Mouse (Mus musculus) lung, postnatal 25 days (tissue): ENCODE measurements around the gene Iqsec1.
A peak's percentile ranks its signal among the peaks of the same experiment; 100 is the strongest.

Source experiments
- DNase-seq: peaks from one replicate; pipeline ENCODE4 v3.0.0; 2022; ENCODE audit warnings: low spot score

The Iqsec1 gene

DNA sequence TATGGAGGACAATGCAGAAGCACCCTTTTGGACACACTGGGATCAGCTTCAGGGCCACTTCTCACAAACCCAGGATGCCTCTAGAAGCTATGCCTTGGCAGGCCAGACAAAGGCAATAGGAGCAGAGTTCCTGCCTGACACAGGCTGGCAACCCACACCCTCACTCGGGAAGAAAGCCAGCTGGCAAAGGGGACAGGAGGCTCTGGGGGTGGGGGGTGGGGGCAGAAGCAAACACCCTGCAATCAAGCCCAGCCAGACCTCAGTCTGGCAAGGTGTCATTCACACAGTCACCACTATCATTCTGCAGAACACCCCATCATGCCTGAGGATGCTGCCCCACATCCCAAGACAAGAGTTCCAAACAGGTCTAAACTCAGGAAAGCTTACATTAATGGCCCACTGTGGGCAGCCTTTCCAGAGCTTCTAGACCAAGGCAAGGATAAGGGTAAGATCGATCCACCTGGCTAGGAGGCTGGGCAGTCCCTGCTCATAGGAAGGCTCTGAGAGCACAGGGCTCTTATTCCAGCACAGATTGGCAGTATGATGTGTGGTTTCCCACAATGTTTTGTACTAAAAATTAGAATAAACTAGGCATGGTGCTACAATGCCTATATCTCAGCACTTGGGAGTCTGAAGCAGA is 283.7 kb downstream of the Iqsec1 start:
- DNase-seq, result peak; percentile 65

GRCm38 (mm10) chr6:90703782-90704181 is 284.7 kb downstream of the Iqsec1 start:
- peak; percentile 76 for DNase-seq

- no peak for DNase-seq
Measured at GRCm38 (mm10) chr6:90702837-90703735, 285.4 kb downstream of the Iqsec1 start.

DNA sequence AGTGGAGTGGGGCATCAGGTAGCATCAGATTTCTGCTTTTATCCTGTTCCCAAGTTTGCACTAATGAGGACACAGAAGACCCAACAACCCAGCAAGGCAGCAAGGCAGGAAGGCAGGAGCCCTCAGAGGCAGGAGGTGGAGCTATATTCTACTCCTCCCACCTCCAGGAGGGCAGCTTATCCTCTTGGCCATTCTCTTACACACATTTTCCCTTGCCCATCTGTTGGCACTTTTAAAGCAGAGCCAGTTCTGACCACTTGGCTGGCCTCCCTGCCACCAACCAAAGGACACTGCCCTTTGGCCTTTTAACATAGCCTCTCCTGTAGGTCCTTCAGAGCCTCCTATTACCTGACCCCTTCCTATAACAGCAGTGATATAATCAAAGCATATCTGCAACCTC is 286.3 kb downstream of the Iqsec1 start:
- DNase-seq, result no peak

DNA sequence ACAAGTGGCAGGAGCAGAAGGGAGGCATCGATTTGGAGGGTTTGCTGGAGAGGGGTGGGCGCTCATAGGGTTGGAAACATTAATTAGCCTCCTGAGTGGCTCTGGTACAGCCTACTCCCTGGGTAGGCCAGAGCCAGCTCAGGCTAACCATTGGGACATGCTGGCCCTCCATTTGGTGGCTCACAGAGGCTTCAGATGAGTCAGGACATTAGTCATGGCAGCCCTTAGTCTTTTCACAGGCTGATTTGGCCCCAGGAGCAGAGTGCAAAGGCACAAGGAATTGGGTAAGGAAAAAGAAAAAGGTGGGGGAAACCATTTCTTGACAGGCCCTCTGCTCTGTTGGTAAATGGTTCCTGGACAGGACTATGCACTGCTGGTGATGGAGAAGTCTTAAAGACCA is 287.1 kb downstream of the Iqsec1 start:
- DNase-seq, result no peak

DNA sequence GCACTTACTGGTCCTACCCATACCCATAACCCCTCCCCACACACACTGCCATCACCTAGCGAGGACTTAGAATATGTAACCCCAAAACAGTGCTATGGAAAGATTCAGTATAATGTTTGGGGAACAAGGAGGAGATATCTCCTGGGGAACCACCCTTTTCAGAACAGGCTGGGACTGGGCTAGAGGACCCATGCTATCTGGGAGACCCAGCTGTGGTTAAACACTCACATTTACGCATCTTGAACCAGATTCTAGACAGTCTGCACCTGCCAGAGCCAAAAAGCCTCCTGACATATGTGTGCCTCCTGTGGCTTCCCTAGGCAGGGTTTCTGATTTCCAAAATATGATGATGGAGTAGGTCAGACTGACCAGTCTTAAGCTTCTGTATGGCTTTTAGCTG is 287.7 kb downstream of the Iqsec1 start:
- no peak for DNase-seq

DNA sequence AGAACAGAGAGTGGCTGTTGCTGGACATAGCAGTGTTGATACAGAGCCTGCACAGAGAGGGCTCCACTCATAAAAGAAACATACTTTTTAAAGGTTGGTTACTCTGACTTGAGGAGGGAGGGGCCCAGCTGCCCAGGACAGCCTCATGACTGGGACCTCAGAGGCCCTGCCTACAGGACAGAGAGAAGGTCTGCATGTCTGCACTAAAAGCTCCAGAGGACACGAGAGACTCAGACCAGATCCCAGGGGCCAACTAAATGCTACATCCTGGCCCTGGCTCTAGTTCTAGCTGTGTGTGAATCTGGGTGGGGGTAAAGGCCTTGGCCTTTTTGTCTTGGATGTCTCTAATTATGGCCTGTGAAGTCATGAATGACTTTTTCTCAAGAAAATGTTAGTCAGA is 288.4 kb downstream of the Iqsec1 start:
- DNase-seq, result no peak

DNA sequence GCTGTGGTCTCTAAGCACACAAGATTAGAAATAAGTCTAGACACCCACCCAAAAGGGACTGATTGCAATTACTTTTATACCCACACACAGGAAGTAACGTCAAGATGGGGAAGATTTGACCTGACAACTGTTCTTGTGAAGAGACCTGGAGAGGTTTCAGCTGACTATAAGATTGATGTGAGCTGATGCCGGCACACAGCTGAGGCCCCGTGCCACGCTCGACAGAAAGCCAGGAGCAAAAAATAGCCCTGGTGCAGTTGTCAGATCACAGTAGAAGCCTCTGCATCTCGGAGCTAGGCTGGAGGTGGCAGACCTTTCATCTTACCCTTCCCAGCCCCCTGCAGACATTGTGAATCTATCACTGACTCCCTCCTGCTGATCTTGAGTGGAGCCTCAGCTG is 289.6 kb downstream of the Iqsec1 start:
- no peak for DNase-seq

DNA sequence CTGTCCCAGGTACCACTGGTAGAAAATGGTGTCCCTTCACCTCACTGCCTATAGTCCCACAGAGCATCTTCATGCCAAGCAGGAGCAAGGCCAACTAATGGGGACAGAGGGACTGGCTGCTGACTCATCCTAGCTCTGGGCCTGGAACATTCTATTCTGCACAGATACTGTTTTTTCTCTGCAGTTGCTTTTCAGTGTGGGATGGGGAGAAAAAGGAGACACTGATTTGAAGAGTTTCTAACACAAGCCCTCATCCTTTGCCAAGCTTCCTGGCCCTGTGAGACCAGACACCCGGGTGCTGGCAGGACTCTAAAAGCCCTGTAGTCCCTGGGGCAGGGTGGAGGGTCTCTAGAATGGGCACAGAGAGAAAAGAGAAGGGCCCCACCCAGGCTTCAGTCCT is 292.7 kb downstream of the Iqsec1 start:
- no peak for DNase-seq

DNA sequence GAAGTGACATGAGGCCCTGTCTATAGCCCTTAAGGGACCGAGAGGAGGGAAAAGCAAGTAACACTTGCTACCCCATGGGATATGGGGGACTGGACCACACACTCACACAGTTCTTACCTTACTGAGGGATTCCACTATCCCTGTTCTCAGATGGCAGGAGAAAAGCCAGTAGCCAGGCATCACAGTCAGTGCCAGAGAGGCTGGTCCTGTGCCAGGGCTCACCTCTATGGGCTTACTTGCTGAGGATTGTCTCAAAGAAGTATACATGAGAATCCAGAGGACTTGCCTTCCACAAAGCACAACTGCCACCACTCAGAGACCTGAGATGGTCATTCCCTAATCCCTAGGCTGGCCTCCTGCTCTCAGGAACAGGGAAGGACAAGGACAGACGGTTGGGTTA is 296.1 kb downstream of the Iqsec1 start:
- no peak for DNase-seq

GRCm38 (mm10) chr6:90691935-90692334 is 296.6 kb downstream of the Iqsec1 start:
- no peak for DNase-seq

DNA sequence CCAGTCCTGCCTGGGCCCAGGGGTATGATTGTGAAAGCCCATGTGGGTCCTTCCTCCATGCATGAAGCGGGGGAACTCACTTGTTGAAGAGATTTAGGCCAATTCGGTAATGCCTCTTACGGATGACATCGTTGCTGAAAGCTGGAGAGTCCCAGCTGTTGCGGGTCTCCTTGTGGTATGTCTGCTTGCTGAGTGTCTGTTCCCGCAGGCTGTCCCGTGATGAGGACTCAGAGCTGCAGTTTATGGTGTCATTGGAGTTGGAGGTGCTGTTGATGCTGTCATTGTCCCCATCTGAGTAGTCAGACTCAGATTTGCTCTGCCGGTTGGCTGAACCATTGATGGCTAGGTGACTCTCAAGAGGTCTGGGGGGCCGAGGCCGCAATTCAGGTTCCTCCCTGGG is 299.0 kb downstream of the Iqsec1 start:
- no peak for DNase-seq

DNA sequence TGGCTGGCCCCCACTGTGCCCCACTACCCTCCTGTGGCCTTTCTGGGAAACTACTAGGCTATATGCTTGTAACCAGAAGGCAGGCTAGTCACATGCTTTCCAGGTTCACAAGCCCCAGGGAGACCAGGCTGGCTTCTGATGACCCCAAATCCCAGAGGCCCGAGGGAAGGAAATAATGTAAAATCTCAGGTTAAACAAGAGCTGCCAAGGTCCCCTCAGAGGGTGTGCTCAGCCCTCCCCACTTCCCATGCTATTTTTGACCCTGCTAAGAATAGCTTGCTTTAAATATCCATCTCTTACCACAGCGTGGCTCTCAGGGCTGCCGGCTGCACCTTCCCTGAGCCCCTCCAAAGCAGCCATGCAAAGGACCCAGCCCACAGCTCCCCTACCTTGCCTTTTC is 299.7 kb downstream of the Iqsec1 start:
- DNase-seq, result no peak

DNA sequence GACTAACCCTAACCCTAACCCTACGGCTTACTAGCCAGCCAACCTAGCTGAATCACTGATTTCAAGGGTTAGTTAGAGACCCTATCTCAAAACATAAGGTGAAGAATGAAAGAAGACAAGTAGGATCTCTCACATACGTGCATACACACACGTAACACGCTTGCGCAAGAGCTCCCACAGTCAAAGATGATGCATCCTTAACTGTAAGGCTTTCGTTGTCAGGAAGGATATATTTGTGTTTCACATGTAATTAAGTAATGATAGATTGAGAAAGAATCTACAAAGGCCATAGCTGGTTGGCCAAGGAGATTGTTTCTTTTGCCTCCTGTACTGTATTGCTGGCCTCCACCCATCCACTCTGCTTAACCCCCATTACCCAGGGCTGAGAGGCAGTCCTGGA is 300.5 kb downstream of the Iqsec1 start:
- no peak for DNase-seq

DNA sequence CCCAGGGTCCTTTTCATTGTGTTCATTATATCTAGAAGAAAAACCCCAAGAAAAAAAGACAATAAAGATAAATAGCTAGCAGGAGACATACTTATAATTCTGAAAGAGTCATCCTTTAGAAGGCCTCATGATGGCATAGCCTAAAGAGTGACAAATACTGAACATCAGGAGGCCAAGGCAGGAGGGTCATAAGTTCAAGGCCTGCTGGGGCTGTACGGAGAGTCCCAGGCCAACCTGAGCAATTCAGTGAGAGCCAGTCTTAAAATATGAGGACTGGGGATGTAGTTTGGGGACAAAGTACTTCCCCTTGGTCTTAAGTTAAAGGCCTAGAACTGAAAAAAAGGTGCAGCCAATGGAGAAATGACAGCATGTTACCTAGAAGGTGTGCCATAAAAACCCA is 301.7 kb downstream of the Iqsec1 start:
- DNase-seq, result no peak

DNA sequence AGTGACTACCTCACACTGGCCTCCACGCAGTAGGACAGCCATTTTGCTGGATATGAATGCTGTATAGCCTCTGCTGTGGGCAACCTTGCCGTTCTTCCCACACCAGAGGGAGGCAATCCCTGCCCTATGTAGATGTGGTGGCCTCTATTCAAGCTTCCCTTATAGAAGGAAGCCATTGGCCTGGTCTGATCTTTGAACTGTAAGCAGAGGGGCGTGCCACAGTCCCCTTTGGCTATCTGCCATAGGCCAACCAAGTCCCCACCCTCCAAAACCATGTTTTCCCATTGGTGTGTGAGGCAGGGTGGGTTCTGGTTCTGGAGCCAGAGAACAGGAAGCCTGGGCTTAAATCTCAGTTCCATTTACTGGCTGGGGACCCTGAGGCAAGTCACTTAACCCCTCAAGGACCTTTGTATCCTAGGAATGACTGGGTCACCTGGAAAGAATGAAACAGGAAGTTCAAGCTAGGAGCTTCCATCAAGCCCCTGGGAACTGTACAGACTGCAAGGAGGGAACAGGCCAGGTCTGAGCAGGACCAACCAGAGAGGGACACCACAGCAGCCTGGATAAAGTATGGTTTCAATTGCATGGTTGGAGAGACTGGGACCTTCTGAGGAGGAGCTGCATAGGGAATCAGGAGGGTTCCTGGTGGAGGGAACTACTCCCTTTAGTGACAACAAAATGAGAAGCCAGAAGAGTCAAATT is 304.5 kb downstream of the Iqsec1 start:
- no peak for DNase-seq

DNA sequence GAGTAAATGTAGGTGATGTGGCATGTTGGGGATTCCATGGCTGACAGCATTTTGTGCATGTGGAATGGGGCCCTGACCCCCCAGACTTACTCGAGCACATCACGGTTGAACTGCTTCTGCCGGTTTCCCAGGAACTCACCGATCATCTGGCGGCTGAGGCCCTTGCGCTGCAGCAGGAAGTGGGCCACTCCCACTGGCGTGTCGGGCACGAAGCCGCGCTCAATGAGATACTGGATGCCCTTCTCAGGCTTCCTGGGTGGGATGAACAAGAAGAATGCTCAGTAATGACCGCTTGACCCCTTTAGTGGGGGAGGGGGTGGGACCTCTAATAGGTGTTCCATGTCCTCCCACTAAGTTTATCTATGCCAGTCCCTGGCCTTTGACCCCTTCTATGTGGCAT is 308.1 kb downstream of the Iqsec1 start:
- no peak for DNase-seq

- DNase-seq, result peak; percentile 46
Measured at GRCm38 (mm10) chr6:90678759-90679158, 309.7 kb downstream of the Iqsec1 start.

GRCm38 (mm10) chr6:90668693-90669092 is 319.8 kb downstream of the Iqsec1 start:
- DNase-seq, result no peak

DNA sequence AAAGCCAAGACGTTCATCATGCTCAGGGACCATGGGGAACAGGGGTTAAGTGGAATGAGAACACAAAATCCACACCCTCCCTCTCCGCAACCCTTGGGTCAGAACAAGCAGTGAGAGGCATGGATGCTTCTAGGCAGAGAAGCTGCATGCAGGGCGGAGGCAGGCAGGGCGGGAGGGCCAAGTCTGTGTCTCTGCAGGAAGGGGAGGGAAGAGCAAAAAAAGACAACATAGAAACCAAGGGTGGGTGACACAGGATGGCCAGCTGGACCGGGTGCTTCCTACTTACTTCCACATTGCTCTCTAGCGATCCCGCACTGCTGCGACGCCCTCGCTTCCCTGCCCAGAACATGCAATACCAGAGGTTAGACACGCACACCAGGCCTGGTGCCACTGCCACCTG is 324.7 kb downstream of the Iqsec1 start:
- DNase-seq, result no peak

- DNase-seq, result no peak
Measured at GRCm38 (mm10) chr6:90662148-90662547, 326.3 kb downstream of the Iqsec1 start.

DNA sequence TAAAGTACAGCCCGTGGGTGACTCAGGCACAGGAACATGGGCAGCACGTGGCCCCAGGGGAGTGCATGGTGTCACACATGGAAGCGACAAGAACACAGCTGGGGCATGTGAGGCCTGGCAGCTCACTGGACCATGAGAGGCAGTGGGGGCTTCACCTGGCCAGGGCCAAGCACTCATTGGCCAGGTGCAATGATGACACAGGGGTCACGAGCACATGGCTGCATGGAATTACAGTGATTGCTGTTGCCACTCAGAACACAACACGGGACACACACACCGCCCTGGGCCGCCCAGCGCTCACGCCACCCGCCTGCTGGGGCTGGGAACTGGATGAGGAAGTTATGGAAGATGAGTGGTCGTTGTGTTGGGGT is 327.5 kb downstream of the Iqsec1 start:
- DNase-seq, result no peak

- peak; percentile 24 for DNase-seq
Measured at GRCm38 (mm10) chr6:90660398-90661028, 328.0 kb downstream of the Iqsec1 start.
